In the genomic region with DNA sequence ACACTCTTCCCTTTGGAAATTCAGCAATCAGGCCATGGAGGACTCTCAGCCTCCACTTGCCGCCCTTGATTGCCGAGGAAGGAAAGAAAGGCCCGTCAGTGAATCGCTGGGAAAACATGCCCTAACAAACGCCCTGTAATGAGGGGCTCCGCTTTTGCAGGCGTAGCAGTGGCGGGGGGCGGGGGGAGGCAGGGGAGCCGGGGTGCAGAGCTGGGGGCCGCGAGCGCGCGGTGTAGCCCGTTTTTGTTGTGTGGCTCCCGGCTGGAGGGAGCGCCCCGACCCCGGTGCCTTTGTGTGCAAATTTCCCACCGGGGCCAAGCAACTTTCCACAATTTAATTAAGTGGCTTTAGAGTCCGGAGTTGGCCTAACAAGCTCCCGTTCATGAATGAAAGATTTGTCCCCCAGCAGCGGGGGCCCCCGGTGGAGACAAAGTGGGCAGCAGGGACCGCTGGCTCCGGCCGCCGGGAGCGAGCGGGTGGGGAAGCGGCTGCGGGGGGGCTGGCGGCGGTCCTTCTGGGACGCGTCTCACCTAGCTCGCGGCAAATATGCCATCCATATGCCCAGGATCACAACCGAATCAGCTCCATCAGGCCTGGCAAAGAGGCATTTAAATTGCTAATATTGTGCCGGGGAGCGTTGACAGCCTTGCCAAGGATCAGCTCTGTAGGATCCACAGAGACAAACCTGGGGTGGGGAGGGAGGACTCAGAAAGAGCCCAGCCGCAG, we compare ENCODE assay signal across 8 mouse cellular contexts.
DNase-seq lines count a peak whose midpoint lies in the region; ATAC-seq and TF ChIP-seq lines count a peak whose summit lies in the region.

No protein-coding gene starts in this region.

- under 1% methylated on average over 43 of the region's 43 CpGs for WGBS in heart, adult 2 months
- 0% methylated on average over 43 of the region's 43 CpGs for WGBS in forebrain, embryonic 13.5 days
- under 1% methylated on average over 43 of the region's 43 CpGs for WGBS in limb, embryonic 15.5 days
- under 1% methylated on average over 43 of the region's 43 CpGs for WGBS in stomach, embryonic 14.5 days

- peak; percentile 84 for ATAC-seq in forebrain, embryonic 13.5 days
- no peak for ATAC-seq in limb, embryonic 15.5 days (ENCODE audit: insufficient number of reproducible peaks, low FRiP score, low TSS enrichment, low read depth)
- no peak for ATAC-seq in stomach, embryonic 14.5 days (ENCODE audit: insufficient number of reproducible peaks, insufficient read depth, low FRiP score, low read depth)
- no peak for ATAC-seq in inflammation-experienced regulatory T-cells, adult 6 months

- DNase-seq in heart, adult 2 months, result no peak
- DNase-seq in heart, adult 9 months (ENCODE audit: low spot score in 2 of 2), result no peak
- no peak for DNase-seq in left cerebral cortex, adult 9 months (ENCODE audit: low spot score in 2 of 2)

- intact Hi-C loops in heart, adult 2 months (cut with DNase I), result no loop called here

- H3K79me2 ChIP-seq in heart, adult 2 months (replicated peaks; ENCODE audit: control insufficient read depth, insufficient read depth, low read length), result no peaks in the 10 kb centered on the region

- peak overlapping the region; percentile 16; the same call in 1 of the 2 replicates for H3K4me3 ChIP-seq in heart, adult 2 months
- H3K4me3 ChIP-seq in ES-Bruce4 (ENCODE audit: low read depth, low read length), result peak overlapping the region; percentile 65
- H3K4me3 ChIP-seq in forebrain, embryonic 13.5 days, result peak overlapping the region; percentile 39
- H3K4me3 ChIP-seq in limb, embryonic 15.5 days, result peak overlapping the region; percentile 40
- peak overlapping the region; percentile 33 for H3K4me3 ChIP-seq in stomach, embryonic 14.5 days (ENCODE audit: low read depth, low read length)

- no peaks in the 10 kb centered on the region for H3K9me3 ChIP-seq in ES-Bruce4 (replicated peaks; ENCODE audit: control insufficient read depth, insufficient read depth, low read length, poor library complexity, severe bottlenecking)
- 0 out of 2 replicates have a peak, but pooled peaks cover 2% of the 10 kb centered on the region for H3K9me3 ChIP-seq in forebrain, embryonic 13.5 days (replicated peaks)
- H3K9me3 ChIP-seq in limb, embryonic 15.5 days, result no peaks in the 10 kb centered on the region
- no peaks in the 10 kb centered on the region for H3K9me3 ChIP-seq in stomach, embryonic 14.5 days (ENCODE audit: control insufficient read depth, low read depth, low read length)

- H3K27ac ChIP-seq in heart, adult 2 months, result no peak overlapping the region
- no peak overlapping the region for H3K27ac ChIP-seq in ES-Bruce4 (ENCODE audit: insufficient read depth, low read length)
- H3K27ac ChIP-seq in forebrain, embryonic 13.5 days, result peak overlapping the region; percentile 93
- H3K27ac ChIP-seq in limb, embryonic 15.5 days, result no peak overlapping the region
- no peak overlapping the region for H3K27ac ChIP-seq in stomach, embryonic 14.5 days (ENCODE audit: low read length)

- peaks cover 3% of the 10 kb centered on the region; the same call in 1 of the 2 replicates for H3K27me3 ChIP-seq in heart, adult 2 months (ENCODE audit: control insufficient read depth, insufficient read depth, low read length)
- H3K27me3 ChIP-seq in ES-Bruce4 (ENCODE audit: control insufficient read depth, insufficient read depth, low read length, poor library complexity, severe bottlenecking), result peaks cover 6% of the 10 kb centered on the region
- H3K27me3 ChIP-seq in forebrain, embryonic 13.5 days, result peaks cover 68% of the 10 kb centered on the region
- H3K27me3 ChIP-seq in limb, embryonic 15.5 days, result peaks cover 23% of the 10 kb centered on the region; the same call in 1 of the 2 replicates
- 0 out of 2 replicates have a peak, but pooled peaks cover 6% of the 10 kb centered on the region for H3K27me3 ChIP-seq in stomach, embryonic 14.5 days (ENCODE audit: control insufficient read depth, insufficient read depth, low read length)

- no peaks in the 10 kb centered on the region for H3K36me3 ChIP-seq in heart, adult 2 months (ENCODE audit: control insufficient read depth, insufficient read depth, low read length)
- no peaks in the 10 kb centered on the region for H3K36me3 ChIP-seq in ES-Bruce4 (ENCODE audit: control insufficient read depth, insufficient read depth, low read length, poor library complexity, severe bottlenecking)
- no peaks in the 10 kb centered on the region for H3K36me3 ChIP-seq in forebrain, embryonic 13.5 days (ENCODE audit: poor library complexity, severe bottlenecking)
- H3K36me3 ChIP-seq in limb, embryonic 15.5 days, result no peaks in the 10 kb centered on the region
- no peaks in the 10 kb centered on the region for H3K36me3 ChIP-seq in stomach, embryonic 14.5 days (ENCODE audit: control insufficient read depth, insufficient read depth, low read length)

- no peak for TF ChIP-seq POLR2A in heart, adult 2 months (IDR thresholded peaks at IDR 0.05; ENCODE audit: insufficient read depth, low read depth, low read length)
- TF ChIP-seq POLR2A in ES-Bruce4 (IDR thresholded peaks at IDR 0.05; ENCODE audit: insufficient read depth, low read length), result no peak

- peak overlapping the region; percentile 77 for H3K4me2 ChIP-seq in forebrain, embryonic 13.5 days
- H3K4me2 ChIP-seq in limb, embryonic 15.5 days, result peak overlapping the region; percentile 85
- peak overlapping the region; percentile 69 for H3K4me2 ChIP-seq in stomach, embryonic 14.5 days (replicated peaks; ENCODE audit: low read depth, low read length)

- no peaks in the 10 kb centered on the region for H3K4me1 ChIP-seq in heart, adult 2 months (ENCODE audit: control insufficient read depth, insufficient read depth, low read length)
- no peaks in the 10 kb centered on the region for H3K4me1 ChIP-seq in ES-Bruce4 (ENCODE audit: control insufficient read depth, insufficient read depth, low read length)
- H3K4me1 ChIP-seq in forebrain, embryonic 13.5 days, result peaks cover 28% of the 10 kb centered on the region
- H3K4me1 ChIP-seq in limb, embryonic 15.5 days, result peaks cover 18% of the 10 kb centered on the region
- H3K4me1 ChIP-seq in stomach, embryonic 14.5 days (ENCODE audit: control insufficient read depth, insufficient read depth, low read length), result peaks cover 13% of the 10 kb centered on the region; the same call in 1 of the 2 replicates

- TF ChIP-seq CTCF in heart, adult 2 months (IDR thresholded peaks at IDR 0.05), result no peak
- TF ChIP-seq CTCF in ES-Bruce4 (IDR thresholded peaks at IDR 0.05; ENCODE audit: low read depth, low read length), result no peak

- H3K9ac ChIP-seq in heart, adult 2 months (ENCODE audit: low read depth, low read length), result no peak overlapping the region
- H3K9ac ChIP-seq in ES-Bruce4 (ENCODE audit: low read depth, poor library complexity, severe bottlenecking), result peak overlapping the region; percentile 85
- H3K9ac ChIP-seq in forebrain, embryonic 13.5 days, result peak overlapping the region; percentile 59
- peak overlapping the region; percentile 41 for H3K9ac ChIP-seq in limb, embryonic 15.5 days
- 0 out of 2 replicates have a peak overlapping the region, but pooled peaks have one; percentile 22 for H3K9ac ChIP-seq in stomach, embryonic 14.5 days (replicated peaks; ENCODE audit: low read depth, low read length)

- TF ChIP-seq EP300 in heart, adult 2 months (IDR thresholded peaks at IDR 0.05; ENCODE audit: insufficient read depth, low read depth, low read length), result no peak
- TF ChIP-seq EP300 in ES-Bruce4 (IDR thresholded peaks at IDR 0.05; ENCODE audit: insufficient read depth, low read depth, low read length), result no peak
